Comparison of ENCODE assay signal across 8 mouse cellular contexts in the genomic region with DNA sequence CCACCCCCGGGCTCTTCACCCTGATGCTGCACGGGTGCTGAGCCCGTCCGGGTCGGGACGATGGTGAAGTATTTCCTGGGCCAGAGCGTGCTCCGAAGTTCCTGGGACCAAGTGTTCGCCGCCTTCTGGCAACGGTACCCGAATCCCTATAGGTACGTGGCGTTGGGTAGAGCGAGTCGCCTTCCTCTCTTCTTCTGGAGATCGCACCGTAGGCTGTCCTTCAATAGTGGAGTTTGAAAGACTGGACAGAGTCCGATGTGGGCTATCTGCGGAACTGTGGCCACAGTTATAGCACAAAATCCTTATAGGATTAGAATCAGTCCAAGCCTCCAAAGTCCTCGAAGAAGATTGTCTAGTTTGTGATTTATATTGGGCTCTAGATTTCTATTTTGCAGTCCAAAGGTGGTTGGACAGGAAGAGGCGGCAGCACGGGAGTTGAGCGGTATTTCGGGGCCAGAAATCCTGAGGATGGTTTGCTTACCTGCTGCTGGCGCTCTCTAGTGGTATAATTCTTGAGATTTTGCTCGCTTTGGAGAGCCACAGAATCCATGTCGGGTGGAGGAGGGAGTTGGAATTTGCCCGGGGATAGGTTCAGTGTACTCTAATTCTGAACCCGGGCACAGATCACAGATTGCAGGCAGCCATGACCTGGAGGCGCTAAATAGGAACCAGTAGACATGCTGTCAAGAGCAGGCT. TPM values are rescaled to one million over a fixed set of nuclear protein-coding genes. Genes with fewer than 3 reads are reported as not detected.
DNase-seq lines count a peak whose midpoint lies in the region; ATAC-seq lines count a peak whose summit lies in the region.

No protein-coding gene starts in this region.

- H3K27me3 ChIP-seq in forebrain, embryonic 14.5 days (replicated peaks; ENCODE audit: control insufficient read depth, insufficient read depth, low read length), result no peaks in the 10 kb centered on the region
- H3K27me3 ChIP-seq in lung, embryonic 15.5 days, result no peaks in the 10 kb centered on the region

- 2% methylated on average over 31 of the region's 31 CpGs for WGBS in forebrain, embryonic 14.5 days
- WGBS in lung, embryonic 15.5 days, result under 1% methylated on average over 31 of the region's 31 CpGs

- ATAC-seq in forebrain, embryonic 14.5 days, result peak; percentile 10
- no peak; the same call in 1 of the 2 replicates for ATAC-seq in lung, embryonic 15.5 days (ENCODE audit: borderline replicate concordance, extremely low read depth, low FRiP score, low TSS enrichment)

- H3K9ac ChIP-seq in forebrain, embryonic 14.5 days (ENCODE audit: low read length), result peak overlapping the region; percentile 92
- H3K9ac ChIP-seq in lung, embryonic 15.5 days, result peak overlapping the region; percentile 98

- peak overlapping the region; percentile 93 for H3K4me3 ChIP-seq in forebrain, embryonic 14.5 days (ENCODE audit: low read depth, low read length)
- peak overlapping the region; percentile 95 for H3K4me3 ChIP-seq in lung, embryonic 15.5 days

- H3K27ac ChIP-seq in forebrain, embryonic 14.5 days (ENCODE audit: low read depth, low read length), result peak overlapping the region; percentile 54
- H3K27ac ChIP-seq in lung, embryonic 15.5 days, result peak overlapping the region; percentile 91

- peaks cover 22% of the 10 kb centered on the region for H3K4me1 ChIP-seq in forebrain, embryonic 14.5 days (ENCODE audit: control insufficient read depth, insufficient read depth, low read length)
- peaks cover 39% of the 10 kb centered on the region for H3K4me1 ChIP-seq in lung, embryonic 15.5 days

- H3K4me2 ChIP-seq in forebrain, embryonic 14.5 days (ENCODE audit: low read length), result peak overlapping the region; percentile 96
- H3K4me2 ChIP-seq in lung, embryonic 15.5 days, result peak overlapping the region; percentile 96

- H3K9me3 ChIP-seq in forebrain, embryonic 14.5 days (replicated peaks; ENCODE audit: control insufficient read depth, low read length), result no peaks in the 10 kb centered on the region
- H3K9me3 ChIP-seq in lung, embryonic 15.5 days, result no peaks in the 10 kb centered on the region

- intact Hi-C loops in gastrocnemius, postnatal 14 days (cut with DNase I; ENCODE audit: low total_unique reads), result no loop called here

- peaks cover 68% of the 10 kb centered on the region for H3K36me3 ChIP-seq in forebrain, embryonic 14.5 days (ENCODE audit: control insufficient read depth, insufficient read depth, low read length)
- peaks cover 54% of the 10 kb centered on the region for H3K36me3 ChIP-seq in lung, embryonic 15.5 days

- peak; percentile 56 for DNase-seq in right cerebral cortex, adult 18-20 months
- DNase-seq in right cerebral cortex, postnatal 36 days (ENCODE audit: low spot score in 2 of 2), result no peak
- DNase-seq in cerebellum, adult 11-12 months, result peak; percentile 46
- peak; percentile 67 for DNase-seq in forebrain, embryonic 14.5 days (ENCODE audit: low spot score)
- DNase-seq in kidney, adult 18-20 months, result peak; percentile 67
- peak; percentile 63 for DNase-seq in retina, embryonic 14.5 days (ENCODE audit: low spot score)
- no peak for DNase-seq in gastrocnemius, postnatal 14 days

RNA-seq across cellular contexts. Expression of gene Rab24, which starts 0.5 kb away (rescaled TPM):
- polyA plus RNA-seq in forebrain, embryonic 14.5 days (2014; fragmentation: Nextera tagmentation; extraction: Ambion mirVana), result 94.2 and 104 TPM in 2 replicates
- polyA plus RNA-seq in lung, embryonic 15.5 days (2015; fragmentation: Nextera tagmentation; extraction: Ambion mirVana), result 83.7 and 87.6 TPM in 2 replicates
- 10 to 100 TPM; 31.1 to 31.7 TPM for total RNA-seq in gastrocnemius, postnatal 14 days (2021)

RNA-seq across cellular contexts. Expression of gene Prelid1, which starts 2.0 kb away (rescaled TPM):
- 360 and 415 TPM in 2 replicates for polyA plus RNA-seq in forebrain, embryonic 14.5 days (2014; fragmentation: Nextera tagmentation; extraction: Ambion mirVana)
- 489 and 499 TPM in 2 replicates for polyA plus RNA-seq in lung, embryonic 15.5 days (2015; fragmentation: Nextera tagmentation; extraction: Ambion mirVana)
- total RNA-seq in gastrocnemius, postnatal 14 days (2021), result 10 to 100 TPM; 48.0 to 59.0 TPM

RNA-seq across cellular contexts. Expression of gene Mxd3, which starts 7.3 kb away (rescaled TPM):
- 33.2 and 37.1 TPM in 2 replicates for polyA plus RNA-seq in forebrain, embryonic 14.5 days (2014; fragmentation: Nextera tagmentation; extraction: Ambion mirVana)
- 47.2 and 47.5 TPM in 2 replicates for polyA plus RNA-seq in lung, embryonic 15.5 days (2015; fragmentation: Nextera tagmentation; extraction: Ambion mirVana)
- total RNA-seq in gastrocnemius, postnatal 14 days (2021), result 1 to 10 TPM; 3.0 to 3.4 TPM

RNA-seq across cellular contexts. Expression of gene Lman2, which starts 40.3 kb away (rescaled TPM):
- polyA plus RNA-seq in forebrain, embryonic 14.5 days (2014; fragmentation: Nextera tagmentation; extraction: Ambion mirVana), result 45.0 and 52.0 TPM in 2 replicates
- polyA plus RNA-seq in lung, embryonic 15.5 days (2015; fragmentation: Nextera tagmentation; extraction: Ambion mirVana), result 111 and 112 TPM in 2 replicates
- 10 to 100 TPM; 32.2 to 34.6 TPM for total RNA-seq in gastrocnemius, postnatal 14 days (2021)

RNA-seq across cellular contexts. Expression of gene Rgs14, which starts 47.3 kb away (rescaled TPM):
- 0.66 and 0.75 TPM in 2 replicates for polyA plus RNA-seq in forebrain, embryonic 14.5 days (2014; fragmentation: Nextera tagmentation; extraction: Ambion mirVana)
- polyA plus RNA-seq in lung, embryonic 15.5 days (2015; fragmentation: Nextera tagmentation; extraction: Ambion mirVana), result 1.2 and 1.3 TPM in 2 replicates
- under 1 TPM; 0.22 to 0.29 TPM for total RNA-seq in gastrocnemius, postnatal 14 days (2021)

Comparison
In these comparisons a context has a peak if more than half of its experiments do, and no peak if none do; other contexts are left out.
1. DNase-seq: peak in right cerebral cortex, adult 18-20 months (single experiment), cerebellum, adult 11-12 months (single experiment), forebrain, embryonic 14.5 days (single experiment), kidney, adult 18-20 months (single experiment) and retina, embryonic 14.5 days (single experiment); none in right cerebral cortex, postnatal 36 days (0 of 2) and gastrocnemius, postnatal 14 days (single experiment).